Mouse (Mus musculus): ENCODE data around the gene Hadhb. TPM values are rescaled to one million over a fixed set of nuclear protein-coding genes. Genes with fewer than 3 reads are reported as not detected.

Hadhb gene
- polyA plus RNA-seq, 1 experiment from 2014 or later: 139 TPM

DNA sequence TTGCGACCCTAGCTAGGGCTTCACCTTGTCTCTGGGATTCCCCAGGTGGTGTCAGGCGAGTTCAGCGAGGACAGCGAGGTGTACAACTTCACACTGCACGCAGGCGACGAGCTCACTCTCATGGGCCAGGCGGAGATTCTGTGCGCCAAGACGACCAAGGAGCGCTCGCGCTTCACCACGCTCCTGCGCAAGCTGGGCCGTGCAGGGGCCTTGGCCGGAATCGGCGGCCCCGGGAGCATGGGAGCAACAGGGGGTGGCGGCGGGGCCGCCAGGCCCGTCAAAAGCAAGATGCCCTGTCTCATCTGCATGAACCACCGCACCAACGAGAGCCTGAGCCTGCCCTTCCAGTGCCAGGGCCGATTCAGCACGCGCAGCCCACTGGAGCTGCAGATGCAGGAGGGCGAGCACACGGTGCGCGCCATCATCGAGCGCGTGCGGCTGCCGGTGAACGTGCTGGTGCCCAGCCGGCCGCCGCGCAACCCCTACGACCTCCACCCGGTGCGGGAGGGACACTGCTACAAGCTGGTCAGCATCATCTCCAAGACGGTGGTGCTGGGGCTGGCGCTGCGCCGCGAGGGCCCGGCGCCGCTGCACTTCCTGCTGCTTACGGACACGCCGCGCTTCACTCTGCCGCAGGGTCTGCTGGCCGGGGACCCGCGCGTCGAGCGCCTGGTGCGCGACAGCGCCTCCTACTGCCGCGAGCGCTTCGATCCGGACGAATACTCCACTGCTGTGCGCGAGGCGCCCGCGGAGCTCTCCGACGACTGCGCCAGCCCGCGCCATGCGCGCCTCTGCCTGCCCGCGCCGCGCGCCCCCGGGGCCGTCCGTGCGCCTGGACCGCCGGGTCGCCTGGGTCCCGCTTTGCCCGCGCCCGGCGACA, 40.9 kb upstream of the Hadhb start:
- Histone ChIP-seq H3K4me3 (peak overlapping the region; percentile 58), H3K27ac (no peak overlapping the region), H3K9me3 (no peaks in the 10 kb centered on the region), H3K27me3 (peaks cover 75% of the 10 kb centered on the region), H3K4me2 (peak overlapping the region; percentile 91), H3K9ac (peak overlapping the region; percentile 56), H3K36me3 (peaks cover 26% of the 10 kb centered on the region), H3K4me1 (peaks cover 28% of the 10 kb centered on the region)
- ATAC-seq (ENCODE audit: insufficient number of reproducible peaks, low FRiP score, low TSS enrichment, low read depth): peak; percentile 70
- WGBS: under 1% methylated on average over 103 of the region's 103 CpGs

DNA sequence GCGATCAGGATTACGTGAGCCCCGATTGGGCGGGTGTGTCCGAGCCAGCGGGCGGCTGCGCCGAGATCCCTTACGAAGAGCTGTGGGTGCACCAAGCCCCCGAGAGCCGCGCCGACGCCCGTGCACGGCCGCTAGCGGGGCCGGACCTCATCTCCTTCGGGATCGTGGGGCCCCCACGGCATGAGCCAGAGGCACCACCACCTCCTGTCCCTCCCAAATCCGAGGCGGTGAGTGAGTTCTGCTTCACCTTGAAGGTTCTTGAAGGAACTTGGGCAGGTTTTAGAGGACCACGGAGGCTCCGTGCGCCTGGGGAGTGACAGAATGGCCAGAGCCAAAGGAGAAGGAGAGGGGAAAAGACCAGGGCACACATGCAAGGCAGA, 40.3 kb upstream of the Hadhb start:
- no peak for ATAC-seq (ENCODE audit: insufficient number of reproducible peaks, low FRiP score, low TSS enrichment, low read depth)
- under 1% methylated on average over 28 of the region's 28 CpGs for whole genome bisulfite sequencing
- H3K27me3 ChIP-seq: peaks cover 71% of the 10 kb centered on the region

DNA sequence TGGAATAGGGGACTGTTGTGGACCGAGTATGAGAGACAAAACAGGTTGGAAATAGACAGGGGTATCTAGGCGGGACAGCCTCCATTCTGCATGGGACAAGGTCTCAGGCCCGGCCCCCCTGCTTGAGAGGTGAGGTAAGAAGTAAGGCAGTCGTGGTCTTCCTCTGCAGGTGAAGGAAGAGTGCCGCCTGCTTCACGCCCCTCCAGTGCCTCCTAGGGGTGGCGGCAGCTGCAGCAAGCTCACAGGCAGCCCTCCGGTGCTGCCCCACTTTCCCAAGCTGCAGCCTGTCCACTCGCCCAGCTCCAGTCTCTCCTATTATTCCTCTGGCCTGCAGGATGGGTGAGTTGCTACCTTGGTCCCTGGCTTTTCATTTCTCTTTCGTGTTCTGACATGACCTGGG, 39.3 kb upstream of the Hadhb start:
- no peak overlapping the region for H3K4me2 ChIP-seq
- H3K4me3 ChIP-seq: no peak overlapping the region
- H3K4me1 ChIP-seq: peaks cover 25% of the 10 kb centered on the region
- no peak overlapping the region for H3K9ac ChIP-seq
- ATAC-seq (ENCODE audit: insufficient number of reproducible peaks, low FRiP score, low TSS enrichment, low read depth): no peak
- peaks cover 62% of the 10 kb centered on the region for H3K27me3 ChIP-seq
- peaks cover 42% of the 10 kb centered on the region for H3K36me3 ChIP-seq
- no peaks in the 10 kb centered on the region for H3K9me3 ChIP-seq
- no peak overlapping the region for H3K27ac ChIP-seq
- 31% methylated on average over 10 of the region's 10 CpGs for WGBS

More for the DNA sequence above, 40.3 kb upstream of the Hadhb start:
- H3K4me2 ChIP-seq: peak overlapping the region; percentile 91
- H3K36me3 ChIP-seq: peaks cover 32% of the 10 kb centered on the region
- H3K9me3 ChIP-seq: no peaks in the 10 kb centered on the region
- peak overlapping the region; percentile 56 for H3K9ac ChIP-seq
- H3K27ac ChIP-seq: no peak overlapping the region
- peak overlapping the region; percentile 58 for H3K4me3 ChIP-seq
- peaks cover 28% of the 10 kb centered on the region for H3K4me1 ChIP-seq

DNA sequence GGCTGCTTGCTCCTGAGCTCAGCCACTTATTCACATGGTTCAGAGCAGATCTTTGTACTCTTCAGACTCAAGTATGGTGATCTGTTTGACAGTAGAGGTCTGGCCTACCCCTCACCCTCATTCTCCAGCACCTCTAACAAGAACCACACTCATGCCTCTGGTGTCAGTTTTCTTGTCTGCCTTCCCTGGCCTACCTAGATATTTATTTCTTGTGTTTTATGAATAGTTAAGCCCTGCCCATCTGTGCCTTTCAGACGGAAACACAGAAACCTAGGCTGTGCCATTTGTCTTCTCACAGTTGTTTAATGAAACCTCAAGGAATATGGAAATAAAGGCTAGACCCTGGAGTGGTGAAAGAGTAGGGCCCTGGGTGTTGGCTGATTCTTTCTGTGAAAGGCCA, 37.0 kb upstream of the Hadhb start:
- ATAC-seq (ENCODE audit: insufficient number of reproducible peaks, low FRiP score, low TSS enrichment, low read depth): no peak
- Histone ChIP-seq H3K4me2 (no peak overlapping the region), H3K4me3 (no peak overlapping the region), H3K9ac (no peak overlapping the region), H3K27ac (no peak overlapping the region), H3K36me3 (peaks cover 65% of the 10 kb centered on the region), H3K4me1 (peaks cover 15% of the 10 kb centered on the region), H3K27me3 (peaks cover 39% of the 10 kb centered on the region), H3K9me3 (no peaks in the 10 kb centered on the region)
- WGBS: 68% methylated on average over 1 of the region's 1 CpGs

DNA sequence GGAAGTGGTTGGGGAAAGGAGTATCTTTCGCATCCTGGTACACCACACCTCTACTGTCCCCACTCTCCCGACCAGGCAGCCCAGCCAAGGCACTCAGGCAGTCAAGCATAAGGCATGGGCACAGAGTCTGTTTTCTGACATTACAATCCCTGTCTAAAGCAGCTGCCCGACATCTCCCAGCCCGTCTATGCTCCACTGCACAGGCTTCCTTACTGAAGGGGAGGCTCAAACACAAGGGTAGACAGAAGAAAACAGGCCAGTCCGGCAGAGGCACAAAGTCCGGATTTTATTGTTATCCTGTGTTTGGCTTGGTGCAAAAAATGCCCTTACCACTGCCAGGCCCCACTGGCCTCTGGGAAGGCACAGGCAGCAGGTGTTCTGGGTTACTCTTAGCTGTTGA, 35.9 kb upstream of the Hadhb start:
- Histone ChIP-seq H3K4me2 (no peak overlapping the region), H3K9ac (no peak overlapping the region), H3K27ac (no peak overlapping the region), H3K27me3 (peaks cover 27% of the 10 kb centered on the region), H3K36me3 (peaks cover 75% of the 10 kb centered on the region), H3K4me1 (peaks cover 9% of the 10 kb centered on the region), H3K9me3 (no peaks in the 10 kb centered on the region), H3K4me3 (no peak overlapping the region)
- no peak for ATAC-seq (ENCODE audit: insufficient number of reproducible peaks, low FRiP score, low TSS enrichment, low read depth)
- WGBS: 94% methylated on average over 6 of the region's 6 CpGs

DNA sequence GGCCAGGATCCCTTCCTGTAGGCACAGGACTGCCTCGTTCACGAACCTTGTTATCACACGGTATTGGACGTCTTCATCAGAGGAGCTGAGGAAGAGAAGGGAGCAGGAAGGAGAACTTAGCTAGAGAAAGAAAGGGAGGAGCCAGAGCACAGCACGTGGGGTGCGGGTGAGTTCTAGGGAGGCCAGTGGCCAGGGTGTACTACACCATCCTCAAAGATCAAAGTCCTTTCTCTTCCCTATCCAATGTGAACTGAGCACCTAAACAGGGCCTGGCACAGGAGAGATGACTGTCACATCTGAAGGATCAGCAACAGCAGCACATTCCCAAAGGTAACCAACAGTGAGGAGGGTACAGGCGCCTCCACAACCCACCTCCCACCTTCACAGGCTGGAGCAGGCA, 34.9 kb upstream of the Hadhb start:
- Histone ChIP-seq H3K4me2 (no peak overlapping the region), H3K9me3 (no peaks in the 10 kb centered on the region), H3K9ac (no peak overlapping the region), H3K27me3 (peaks cover 18% of the 10 kb centered on the region), H3K27ac (no peak overlapping the region), H3K4me1 (no peaks in the 10 kb centered on the region), H3K4me3 (no peak overlapping the region), H3K36me3 (peaks cover 84% of the 10 kb centered on the region)
- 89% methylated on average over 7 of the region's 7 CpGs for WGBS
- ATAC-seq (ENCODE audit: insufficient number of reproducible peaks, low FRiP score, low TSS enrichment, low read depth): no peak

DNA sequence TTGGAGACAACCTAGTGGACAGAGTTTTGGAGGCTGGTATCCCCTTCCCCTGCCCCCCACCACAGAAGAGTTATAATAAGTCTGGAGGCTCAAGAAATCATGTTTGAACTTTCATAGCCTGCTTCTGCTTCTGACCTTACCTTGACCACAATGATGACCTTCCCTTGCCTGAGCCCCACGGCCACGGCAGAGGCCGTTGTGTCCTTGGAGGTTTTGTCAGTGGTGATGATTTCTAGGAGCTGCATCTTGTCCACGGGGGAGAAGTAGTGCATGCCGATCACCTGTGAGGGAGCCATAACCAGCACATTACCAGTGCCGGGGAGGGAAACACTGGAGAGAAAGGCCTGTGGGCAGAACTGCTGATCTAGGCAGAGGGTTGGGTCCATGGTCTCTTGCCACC, 32.6 kb upstream of the Hadhb start:
- no peak for ATAC-seq (ENCODE audit: insufficient number of reproducible peaks, low FRiP score, low TSS enrichment, low read depth)
- 92% methylated on average over 6 of the region's 6 CpGs for WGBS
- H3K9ac ChIP-seq: no peak overlapping the region

DNA sequence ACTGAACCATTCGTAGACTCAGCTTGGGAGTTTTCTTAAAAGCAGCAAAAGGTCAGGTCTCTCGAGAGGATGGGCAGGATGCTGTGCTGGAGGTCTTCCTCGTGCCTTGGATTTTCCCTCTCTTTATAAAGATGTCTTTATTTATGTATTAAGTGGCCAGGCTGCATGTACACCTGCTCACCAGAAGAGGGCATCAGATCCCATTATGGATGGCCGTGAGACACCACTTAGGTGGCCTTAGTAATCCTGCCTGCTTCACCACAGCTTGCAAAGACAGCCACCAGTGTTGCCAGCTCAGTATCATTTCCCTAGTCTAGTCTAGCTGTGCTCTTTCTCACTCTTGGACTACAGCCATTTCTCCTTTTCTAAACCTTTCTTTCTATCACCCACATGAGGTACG, 29.5 kb upstream of the Hadhb start:
- Histone ChIP-seq H3K27me3 (no peaks in the 10 kb centered on the region), H3K4me3 (no peak overlapping the region), H3K36me3 (peaks cover 90% of the 10 kb centered on the region), H3K9me3 (no peaks in the 10 kb centered on the region), H3K4me2 (no peak overlapping the region), H3K9ac (no peak overlapping the region), H3K27ac (no peak overlapping the region), H3K4me1 (no peaks in the 10 kb centered on the region)
- WGBS: 44% methylated on average over 5 of the region's 5 CpGs
- ATAC-seq (ENCODE audit: insufficient number of reproducible peaks, low FRiP score, low TSS enrichment, low read depth): no peak

More for the DNA sequence above, 32.6 kb upstream of the Hadhb start:
- H3K4me3 ChIP-seq: no peak overlapping the region
- no peaks in the 10 kb centered on the region for H3K9me3 ChIP-seq
- no peak overlapping the region for H3K27ac ChIP-seq
- H3K36me3 ChIP-seq: peaks cover 98% of the 10 kb centered on the region
- H3K4me1 ChIP-seq: no peaks in the 10 kb centered on the region
- no peak overlapping the region for H3K4me2 ChIP-seq
- H3K27me3 ChIP-seq: no peaks in the 10 kb centered on the region

DNA sequence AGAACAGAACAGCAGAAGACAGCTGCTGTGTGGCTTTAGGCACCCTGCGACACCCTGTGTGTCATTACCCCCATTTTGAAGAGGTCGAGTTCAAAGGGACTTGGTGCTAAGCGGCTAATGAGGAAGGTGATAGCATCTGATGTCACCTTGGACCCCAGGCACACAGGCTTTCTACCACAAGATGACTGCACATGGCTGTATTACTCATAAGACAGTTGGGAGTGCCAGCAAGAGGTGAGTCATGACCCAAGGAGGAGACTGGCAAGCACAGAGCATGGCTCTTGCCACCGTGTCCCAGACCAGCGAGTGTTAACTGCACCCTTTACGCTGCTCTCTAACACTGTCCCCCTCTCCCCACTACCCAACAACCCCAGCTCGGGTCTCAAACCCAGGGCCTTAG, 28.3 kb upstream of the Hadhb start:
- Histone ChIP-seq H3K27ac (no peak overlapping the region), H3K4me1 (no peaks in the 10 kb centered on the region), H3K9ac (no peak overlapping the region), H3K9me3 (no peaks in the 10 kb centered on the region), H3K27me3 (no peaks in the 10 kb centered on the region), H3K4me2 (no peak overlapping the region), H3K36me3 (peaks cover 84% of the 10 kb centered on the region), H3K4me3 (no peak overlapping the region)
- ATAC-seq (ENCODE audit: insufficient number of reproducible peaks, low FRiP score, low TSS enrichment, low read depth): peak; percentile 55; the same call in 1 of the 2 replicates
- WGBS: 82% methylated on average over 7 of the region's 7 CpGs

DNA sequence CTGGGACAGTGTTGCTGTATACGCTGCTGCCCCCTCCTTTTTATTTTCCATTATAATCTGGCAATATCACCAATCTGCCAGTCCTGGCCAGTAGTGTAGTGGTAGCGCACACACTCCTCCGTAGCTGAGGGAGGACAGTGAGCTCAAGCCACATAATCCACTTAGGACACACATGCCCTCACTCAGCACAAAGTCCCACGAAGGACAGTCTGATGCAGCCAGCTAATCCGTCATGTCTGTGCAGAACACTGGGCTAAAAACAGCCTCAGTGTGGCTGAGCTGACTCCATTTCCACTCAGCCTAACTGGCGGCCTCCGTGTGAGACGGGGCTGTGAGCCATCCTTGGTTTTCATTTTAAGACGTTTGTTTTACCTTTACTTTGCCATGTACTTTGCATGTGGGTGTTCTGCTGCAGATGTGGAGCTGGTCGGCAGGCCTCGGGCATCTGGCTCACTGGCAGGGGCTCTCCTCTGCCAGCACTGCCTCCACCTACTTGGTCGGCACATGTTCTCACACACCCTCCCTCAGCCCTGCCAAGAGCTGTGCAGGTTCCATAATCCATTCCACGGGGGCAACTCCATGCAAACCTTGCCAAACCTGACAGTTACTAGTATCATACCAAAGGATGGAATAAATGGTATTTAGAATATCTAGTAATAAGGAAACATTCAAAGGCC, 27.0 kb upstream of the Hadhb start:
- Histone ChIP-seq H3K36me3 (peaks cover 80% of the 10 kb centered on the region), H3K27me3 (no peaks in the 10 kb centered on the region), H3K4me1 (no peaks in the 10 kb centered on the region), H3K9me3 (no peaks in the 10 kb centered on the region), H3K4me2 (no peak overlapping the region), H3K4me3 (no peak overlapping the region), H3K9ac (no peak overlapping the region), H3K27ac (no peak overlapping the region)
- ATAC-seq (ENCODE audit: insufficient number of reproducible peaks, low FRiP score, low TSS enrichment, low read depth): no peak
- 86% methylated on average over 13 of the region's 13 CpGs for WGBS

DNA sequence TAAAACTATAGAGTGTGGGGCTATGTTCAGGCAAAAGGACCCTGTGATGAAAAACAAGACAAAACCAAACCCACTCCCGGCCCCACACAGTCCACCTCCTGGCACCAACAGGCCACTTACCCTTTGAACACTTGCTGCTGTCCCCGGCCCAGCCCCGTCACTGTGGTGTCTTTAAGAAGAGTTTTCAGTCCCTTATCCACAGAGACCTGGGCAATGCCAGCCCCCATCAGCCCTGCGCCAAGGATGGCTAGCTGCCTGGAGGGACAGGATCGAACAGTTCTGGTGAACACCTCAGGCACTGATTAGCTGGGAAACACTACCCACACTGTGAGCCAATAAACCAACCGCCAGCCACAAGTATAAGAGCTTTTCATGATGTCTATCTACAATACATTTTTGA, 26.4 kb upstream of the Hadhb start:
- no peak overlapping the region for H3K27ac ChIP-seq
- no peak overlapping the region for H3K9ac ChIP-seq
- no peak overlapping the region for H3K4me3 ChIP-seq
- H3K4me2 ChIP-seq: no peak overlapping the region
- ATAC-seq (ENCODE audit: insufficient number of reproducible peaks, low FRiP score, low TSS enrichment, low read depth): no peak
- no peaks in the 10 kb centered on the region for H3K4me1 ChIP-seq
- 92% methylated on average over 6 of the region's 6 CpGs for WGBS
- no peaks in the 10 kb centered on the region for H3K27me3 ChIP-seq
- peaks cover 80% of the 10 kb centered on the region for H3K36me3 ChIP-seq
- no peaks in the 10 kb centered on the region for H3K9me3 ChIP-seq

DNA sequence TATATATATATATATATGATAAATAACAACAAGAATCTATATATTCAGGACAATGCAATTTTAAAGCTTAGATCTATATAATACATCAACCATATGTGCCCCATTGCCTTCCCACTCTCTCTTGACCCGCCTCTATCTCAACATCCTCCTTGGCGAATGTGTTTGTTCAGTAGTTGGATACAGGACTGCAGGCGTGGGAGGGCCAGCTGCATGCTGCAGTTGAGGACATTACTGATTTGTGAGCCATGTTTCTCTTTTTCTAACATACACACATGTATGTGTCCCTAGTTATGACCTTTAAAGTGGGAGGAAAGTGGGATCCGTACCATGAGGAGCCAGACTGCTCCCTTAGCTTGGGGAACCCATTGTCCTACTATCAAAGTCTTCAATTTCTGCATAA, 23.8 kb upstream of the Hadhb start:
- no peaks in the 10 kb centered on the region for H3K27me3 ChIP-seq
- peaks cover 81% of the 10 kb centered on the region for H3K36me3 ChIP-seq
- no peak overlapping the region for H3K4me2 ChIP-seq
- no peaks in the 10 kb centered on the region for H3K4me1 ChIP-seq
- H3K27ac ChIP-seq: no peak overlapping the region
- no peak overlapping the region for H3K9ac ChIP-seq
- H3K4me3 ChIP-seq: no peak overlapping the region
- no peaks in the 10 kb centered on the region for H3K9me3 ChIP-seq
- no peak for ATAC-seq (ENCODE audit: insufficient number of reproducible peaks, low FRiP score, low TSS enrichment, low read depth)
- WGBS: 92% methylated on average over 4 of the region's 4 CpGs

Data from limb, embryonic 15.5 days (tissue).